Mouse (Mus musculus) cortical plate, adult 2 months (tissue): ENCODE data around the gene 4930524J08Rik.

Source experiments
- CTCF ChIP-seq: fragments of 200-500 bp; IDR thresholded peaks from 2 replicates; pipeline ENCODE4 v1.5.1; 2011; ENCODE audit warnings: mild to moderate bottlenecking, control low read depth, low read length; ENCODE audit not compliant: insufficient read depth; ENCODE audit errors: extremely low read depth
- POLR2A ChIP-seq: fragments of 200-500 bp; IDR thresholded peaks from 2 replicates; pipeline ENCODE4 v1.6.1; 2011; ENCODE audit warnings: mild to moderate bottlenecking, low read length, control low read depth; ENCODE audit not compliant: insufficient read depth; ENCODE audit errors: extremely low read depth

DNA sequence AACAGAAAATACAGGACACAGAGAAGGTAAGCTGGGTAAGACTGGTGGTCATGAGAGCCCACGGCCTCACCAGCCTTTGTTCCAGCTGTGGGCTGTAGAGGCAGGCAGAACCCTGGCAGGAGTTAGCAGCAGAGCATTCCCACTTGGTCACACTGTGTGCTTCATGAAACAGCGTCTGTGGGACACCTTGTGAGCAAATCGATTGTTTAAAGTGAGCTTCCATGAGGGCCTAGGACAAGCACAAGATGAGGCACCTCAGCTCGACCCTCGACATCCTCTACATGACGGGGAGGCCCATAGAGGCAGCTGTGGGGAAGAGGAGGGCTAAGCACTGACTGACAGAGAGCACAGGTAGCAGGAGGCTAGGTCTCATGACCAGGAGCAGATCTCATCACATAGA, 47.0 kb upstream of the 4930524J08Rik start:
- TF ChIP-seq POLR2A: no peak
- no peak for TF ChIP-seq CTCF
